ENCODE assay signal across 11 mouse cellular contexts in the genomic region with DNA sequence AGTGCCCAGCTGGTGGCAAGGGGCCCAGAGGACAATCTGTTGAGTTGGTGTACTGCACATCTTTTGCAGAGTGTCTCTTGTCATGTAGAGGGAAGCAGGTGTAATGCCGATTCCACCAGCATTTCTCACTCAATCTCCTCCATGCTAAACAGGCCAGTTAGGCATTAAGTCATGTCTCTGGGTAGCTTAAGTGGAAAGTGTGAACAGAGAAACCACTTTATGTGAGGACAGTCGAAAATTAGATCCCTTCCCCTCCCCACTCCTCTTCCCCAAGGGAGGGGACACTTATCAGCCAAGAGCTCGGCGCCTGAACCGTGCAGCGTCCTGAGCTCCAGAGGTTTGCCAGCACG. TPM values are rescaled to one million over a fixed set of nuclear protein-coding genes. Genes with fewer than 3 reads are reported as not detected.
DNase-seq lines count a peak whose midpoint lies in the region; ATAC-seq lines count a peak whose summit lies in the region.
"Had no signal": no experiment of that assay in that cellular context is flagged by ENCODE, and none has a peak within 500 bp of the region (broad histone marks: within the 10 kb centered on the region; RNA-seq: fewer than 3 reads in every experiment).

No protein-coding gene starts in this region.

- H3K36me3 ChIP-seq in heart, embryonic 15.5 days = peaks cover 5% of the 10 kb centered on the region
- H3K36me3 ChIP-seq in embryonic facial prominence, embryonic 10.5 days (replicated peaks) = no peaks in the 10 kb centered on the region
- H3K36me3 ChIP-seq in hindbrain, embryonic 15.5 days = peaks cover 2% of the 10 kb centered on the region; the same call in 1 of the 2 replicates
- H3K36me3 ChIP-seq in midbrain, embryonic 13.5 days = no peaks in the 10 kb centered on the region

- H3K27me3 ChIP-seq in heart, embryonic 15.5 days = peaks cover 54% of the 10 kb centered on the region
- peaks cover 88% of the 10 kb centered on the region for H3K27me3 ChIP-seq in embryonic facial prominence, embryonic 10.5 days (replicated peaks; ENCODE audit: low read depth, poor library complexity, severe bottlenecking)
- H3K27me3 ChIP-seq in hindbrain, embryonic 15.5 days = peaks cover 63% of the 10 kb centered on the region
- H3K27me3 ChIP-seq in midbrain, embryonic 13.5 days = peaks cover 70% of the 10 kb centered on the region

- no peak for ATAC-seq in heart, embryonic 15.5 days (replicated peaks; ENCODE audit: insufficient number of reproducible peaks, insufficient read depth, low FRiP score, low read depth)
- peak; percentile 14; the same call in 1 of the 2 replicates for ATAC-seq in hindbrain, embryonic 15.5 days (ENCODE audit: low FRiP score, low read depth)
- no peak; the same call in 1 of the 2 replicates for ATAC-seq in midbrain, embryonic 13.5 days

- DNase-seq in heart, adult 18-20 months = no peak
- no peak for DNase-seq in embryonic facial prominence, embryonic 10.5 days (ENCODE audit: low spot score)
- no peak for DNase-seq in ovary, postnatal 10 days (ENCODE audit: low spot score)
- no peak for DNase-seq in left cerebral cortex, postnatal 14 days (ENCODE audit: low spot score in 2 of 2)
- DNase-seq in spleen, adult 18-20 months = no peak
- DNase-seq: layer of hippocampus, adult 9-11 months had no signal

- WGBS in heart, embryonic 15.5 days = 8% methylated on average over 7 of the region's 7 CpGs
- 9% methylated on average over 7 of the region's 7 CpGs for WGBS in embryonic facial prominence, embryonic 10.5 days
- WGBS in hindbrain, embryonic 15.5 days = 5% methylated on average over 7 of the region's 7 CpGs
- WGBS in midbrain, embryonic 13.5 days = 6% methylated on average over 7 of the region's 7 CpGs

- H3K4me2 ChIP-seq in heart, embryonic 15.5 days = peak overlapping the region; percentile 80
- H3K4me2 ChIP-seq in hindbrain, embryonic 15.5 days = peak overlapping the region; percentile 96
- peak overlapping the region; percentile 95 for H3K4me2 ChIP-seq in midbrain, embryonic 13.5 days (replicated peaks)

- H3K9ac ChIP-seq in heart, embryonic 15.5 days = no peak overlapping the region
- H3K9ac ChIP-seq in hindbrain, embryonic 15.5 days = no peak overlapping the region
- peak overlapping the region; percentile 59 for H3K9ac ChIP-seq in midbrain, embryonic 13.5 days (replicated peaks)

- peaks cover 25% of the 10 kb centered on the region for H3K4me1 ChIP-seq in heart, embryonic 15.5 days (replicated peaks)
- H3K4me1 ChIP-seq in embryonic facial prominence, embryonic 10.5 days = peaks cover 25% of the 10 kb centered on the region
- peaks cover 24% of the 10 kb centered on the region for H3K4me1 ChIP-seq in hindbrain, embryonic 15.5 days (replicated peaks)
- peaks cover 26% of the 10 kb centered on the region for H3K4me1 ChIP-seq in midbrain, embryonic 13.5 days (replicated peaks)

- intact Hi-C loops in left cerebral cortex, postnatal 14 days (cut with DNase I) = no loop called here

- no peaks in the 10 kb centered on the region for H3K9me3 ChIP-seq in heart, embryonic 15.5 days (replicated peaks)
- H3K9me3 ChIP-seq in embryonic facial prominence, embryonic 10.5 days = no peaks in the 10 kb centered on the region
- H3K9me3 ChIP-seq in hindbrain, embryonic 15.5 days = no peaks in the 10 kb centered on the region
- H3K9me3 ChIP-seq in midbrain, embryonic 13.5 days = no peaks in the 10 kb centered on the region

- peak overlapping the region; percentile 49 for H3K4me3 ChIP-seq in heart, embryonic 15.5 days
- H3K4me3 ChIP-seq in embryonic facial prominence, embryonic 10.5 days = peak overlapping the region; percentile 62
- peak overlapping the region; percentile 53 for H3K4me3 ChIP-seq in hindbrain, embryonic 15.5 days
- peak overlapping the region; percentile 55 for H3K4me3 ChIP-seq in midbrain, embryonic 13.5 days (replicated peaks)

- no peak overlapping the region for H3K27ac ChIP-seq in heart, embryonic 15.5 days
- H3K27ac ChIP-seq in embryonic facial prominence, embryonic 10.5 days (replicated peaks) = no peak overlapping the region
- H3K27ac ChIP-seq in hindbrain, embryonic 15.5 days (replicated peaks) = no peak overlapping the region
- H3K27ac ChIP-seq in midbrain, embryonic 13.5 days = no peak overlapping the region

RNA-seq across cellular contexts. Expression of gene Insm2, which starts 0.7 kb away (rescaled TPM):
- polyA plus RNA-seq in heart, embryonic 15.5 days (2015; fragmentation: Nextera tagmentation; extraction: Ambion mirVana) = 0.04 and 1.3 TPM in 2 replicates
- not detected for total RNA-seq in heart, adult 18-20 months (2021)
- 0.14 and 0.25 TPM in 2 replicates for polyA plus RNA-seq in embryonic facial prominence, embryonic 10.5 days (2016; fragmentation: Nextera tagmentation; extraction: Ambion mirVana)
- 1.8 and 2.5 TPM in 2 replicates for polyA plus RNA-seq in hindbrain, embryonic 15.5 days (2015; fragmentation: Nextera tagmentation; extraction: Ambion mirVana)
- 0.64 and 1.2 TPM in 2 replicates for polyA plus RNA-seq in midbrain, embryonic 13.5 days (2015; fragmentation: Nextera tagmentation; extraction: Ambion mirVana)
- total RNA-seq in left cerebral cortex, postnatal 14 days (2021) = under 1 TPM; 0.37 to 0.49 TPM
- polyA plus RNA-seq: erythroblast, embryonic 14.5 days had no signal

RNA-seq across cellular contexts. Expression of gene Aldoart2, which starts 33.5 kb away (rescaled TPM):
- polyA plus RNA-seq in heart, embryonic 15.5 days (2015; fragmentation: Nextera tagmentation; extraction: Ambion mirVana) = 0.10 TPM in 1 of 2 replicates, not detected in the other
- total RNA-seq in heart, adult 18-20 months (2021) = not detected
- polyA plus RNA-seq in embryonic facial prominence, embryonic 10.5 days (2016; fragmentation: Nextera tagmentation; extraction: Ambion mirVana) = not detected in 2 replicates
- polyA plus RNA-seq in hindbrain, embryonic 15.5 days (2015; fragmentation: Nextera tagmentation; extraction: Ambion mirVana) = not detected in 2 replicates
- polyA plus RNA-seq in midbrain, embryonic 13.5 days (2015; fragmentation: Nextera tagmentation; extraction: Ambion mirVana) = not detected in 2 replicates
- not detected for total RNA-seq in left cerebral cortex, postnatal 14 days (2021)
- total RNA-seq: adrenal gland, postnatal 10 days had no signal
